Mouse (Mus musculus): ENCODE measurements around the gene Mllt6. TPM values are rescaled to one million over a fixed set of nuclear protein-coding genes. Genes with fewer than 3 reads are reported as not detected.
"Not testable (repeated sequence)": the region's sequence is repeated elsewhere in the genome, so short reads cannot be mapped to it uniquely, and the experiment has no call there.

Gene Mllt6
- total RNA-seq (2021), result 49.4 and 53.6 TPM in 2 replicates
- long read RNA-seq, partial matches to known transcripts, result 3 of 10 reads
- long read RNA-seq, other reads (novel, unspliced or antisense), result 7 of 10 reads

DNA sequence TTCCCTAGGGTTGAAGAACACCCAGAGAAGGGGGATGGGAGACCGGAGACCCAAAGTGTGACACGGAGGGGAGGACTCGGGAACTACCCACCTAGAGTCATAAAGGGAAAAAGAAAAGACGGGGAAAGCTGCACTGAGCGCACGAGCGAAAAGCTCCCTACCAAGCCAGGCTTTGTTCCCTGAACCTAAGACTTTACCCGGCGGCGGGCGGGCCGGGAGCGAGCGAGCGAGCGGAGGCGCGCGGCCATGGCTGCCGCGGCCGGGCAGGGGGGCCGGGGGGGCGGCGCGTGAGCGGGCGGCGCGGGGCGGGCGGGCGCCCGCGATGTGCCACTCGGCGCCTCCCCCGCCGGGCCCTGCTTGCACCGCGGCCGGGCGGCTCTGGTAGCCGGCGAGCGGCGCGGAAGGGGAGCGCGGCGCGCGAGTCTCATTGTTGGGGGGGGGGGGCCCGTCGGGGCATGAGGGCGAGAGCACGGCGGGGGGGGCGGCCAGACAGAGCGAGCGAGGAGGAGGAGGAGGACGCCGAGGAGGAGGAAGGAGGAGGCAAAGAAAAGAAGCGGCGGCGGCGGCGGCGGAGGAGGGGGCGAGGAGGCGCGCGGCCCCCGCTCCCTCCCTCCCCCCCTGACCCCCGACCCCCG lies at the start of gene Mllt6:
Gene Mllt6 (plus strand): TSS at position 522 of the 635 bp plus-strand sequence.
- DNase-seq, result peak; percentile 82

DNA sequence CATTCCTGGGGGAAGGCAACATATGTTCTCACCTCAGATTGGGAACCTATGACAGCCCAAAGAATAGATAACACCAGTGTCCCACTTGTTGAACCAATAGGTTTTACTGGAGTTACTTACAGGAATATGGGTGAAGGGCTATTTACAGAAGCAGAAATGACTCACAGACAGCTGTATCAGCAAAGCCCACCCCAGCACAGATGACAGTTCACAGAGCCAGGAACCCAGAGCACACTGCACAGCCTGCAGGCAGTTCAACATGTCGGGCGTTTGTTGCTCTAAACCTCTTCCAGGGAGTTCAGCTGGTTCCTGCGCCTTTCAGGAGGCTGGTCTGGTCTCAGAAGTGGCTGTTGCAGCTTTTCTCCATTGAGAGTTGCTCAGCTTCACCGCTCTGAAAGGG lies 47.9 kb upstream of the Mllt6 start:
- DNase-seq, result no peak

DNA sequence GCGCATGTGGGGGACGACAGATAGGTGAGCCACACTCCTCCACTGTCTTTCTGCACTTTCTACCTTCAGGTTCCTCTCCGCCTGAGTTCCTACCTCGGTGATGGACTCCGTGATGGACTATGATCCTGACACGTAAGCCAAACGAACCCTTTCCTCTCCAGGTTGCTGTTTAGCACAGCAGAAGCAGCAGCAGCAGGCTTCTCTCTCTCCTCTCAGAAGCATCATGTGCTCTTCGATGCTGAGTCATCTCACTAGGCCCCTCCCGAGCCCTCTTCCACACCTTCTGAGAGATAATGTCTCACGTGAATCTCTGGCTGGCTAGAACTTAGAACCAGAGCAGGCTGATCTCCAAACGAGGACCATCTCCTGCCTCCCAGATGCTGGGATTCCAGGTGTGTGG lies 44.8 kb upstream of the Mllt6 start:
- DNase-seq, result no peak

DNA sequence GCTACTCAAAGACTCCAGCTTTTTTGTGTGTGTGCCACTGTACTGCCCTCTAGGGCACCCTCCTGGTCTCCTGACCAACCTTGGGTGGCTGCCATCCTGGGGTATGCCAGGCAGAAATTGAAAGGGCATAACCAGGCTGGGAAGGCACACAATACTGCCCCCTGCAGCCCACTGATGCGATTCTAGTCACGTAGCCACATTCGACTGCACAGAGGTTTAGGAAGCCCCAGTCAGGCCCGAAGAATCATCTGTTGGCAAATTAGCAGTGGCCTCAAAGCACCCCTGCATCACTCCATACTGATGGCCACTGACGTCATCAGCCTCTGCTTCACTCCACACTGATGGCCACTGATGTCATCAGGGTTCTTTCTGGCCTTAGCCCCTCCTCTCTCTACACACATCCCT lies 43.8 kb upstream of the Mllt6 start:
- DNase-seq, result peak; percentile 78

DNA sequence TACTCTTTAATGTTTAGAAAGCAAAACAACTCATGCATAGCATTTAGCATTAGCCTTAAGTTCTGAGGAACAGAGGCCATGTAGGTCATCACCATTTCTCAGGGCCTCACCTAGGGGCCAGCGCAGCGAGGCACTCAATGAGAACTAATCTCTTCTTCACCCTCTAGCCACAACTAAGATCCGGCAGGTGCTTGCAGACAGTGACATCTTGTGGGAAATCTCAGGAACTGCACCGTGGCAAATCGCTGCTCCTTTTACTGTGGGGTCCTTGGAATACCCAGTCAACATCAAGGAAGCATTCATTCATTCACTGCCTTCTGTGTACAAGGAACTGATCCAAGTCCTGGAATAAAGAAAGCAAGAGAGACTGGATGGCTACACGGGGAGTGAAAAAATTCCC lies 40.8 kb upstream of the Mllt6 start:
- peak; percentile 44 for DNase-seq

DNA sequence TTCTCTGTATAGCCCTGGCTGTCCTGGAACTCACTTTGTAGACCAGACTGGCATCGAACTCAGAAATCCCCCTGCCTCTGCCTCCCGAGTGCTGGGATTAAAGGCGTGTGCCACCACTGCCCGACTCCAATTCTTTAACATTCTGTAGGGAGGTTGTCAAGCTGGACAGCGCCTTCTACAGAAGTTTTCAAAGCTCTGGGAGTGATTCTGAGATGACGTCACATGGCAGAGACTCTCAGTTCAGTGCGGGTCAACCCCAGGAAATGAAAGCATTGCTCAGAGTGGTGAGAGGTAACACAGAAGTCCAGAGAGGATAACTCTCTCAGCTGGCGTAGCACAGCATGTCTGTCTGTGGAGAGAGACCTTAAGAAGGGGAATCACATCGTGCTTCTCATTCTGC lies 40.0 kb upstream of the Mllt6 start:
- DNase-seq, result no peak

DNA sequence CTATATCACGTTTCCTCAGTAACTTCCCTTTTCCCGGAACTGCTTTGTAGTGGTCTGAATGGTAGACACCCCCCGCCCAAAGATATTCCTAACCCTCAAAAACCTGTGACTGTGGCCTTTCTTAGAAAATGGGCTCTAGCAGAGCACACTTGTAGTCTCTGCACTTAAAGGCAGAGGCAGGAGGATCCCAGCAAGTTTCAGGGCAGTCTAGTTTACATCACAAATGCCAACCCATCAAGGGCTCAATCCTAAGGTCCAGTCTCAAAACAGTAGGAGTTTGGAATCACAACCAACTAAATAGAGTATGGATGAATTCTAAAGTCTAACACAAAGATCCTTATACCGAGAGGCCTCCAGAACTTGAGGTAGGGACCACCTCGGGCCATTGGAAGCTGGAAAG lies 37.7 kb upstream of the Mllt6 start:
- DNase-seq, result no peak

DNA sequence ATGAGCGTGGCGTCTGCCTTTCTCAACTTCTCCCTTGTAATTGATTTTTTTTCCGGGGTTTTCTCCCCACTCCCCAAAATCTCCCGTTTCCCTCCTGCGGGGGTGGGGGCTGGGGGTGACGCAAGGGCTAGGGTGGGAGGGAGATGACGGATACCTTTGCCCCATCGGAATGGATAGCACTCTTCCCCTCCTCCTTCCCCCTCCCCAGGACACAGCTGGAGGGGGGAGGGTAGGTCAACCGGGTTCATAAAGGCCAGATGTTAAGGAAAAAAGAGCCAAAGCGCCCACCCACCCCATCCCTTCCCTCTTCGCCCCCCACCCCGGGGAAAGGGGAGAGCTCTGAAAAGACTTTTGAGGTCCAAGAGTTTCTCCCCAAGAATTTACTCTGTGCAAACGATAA lies 36.8 kb upstream of the Mllt6 start:
- no peak for DNase-seq

DNA sequence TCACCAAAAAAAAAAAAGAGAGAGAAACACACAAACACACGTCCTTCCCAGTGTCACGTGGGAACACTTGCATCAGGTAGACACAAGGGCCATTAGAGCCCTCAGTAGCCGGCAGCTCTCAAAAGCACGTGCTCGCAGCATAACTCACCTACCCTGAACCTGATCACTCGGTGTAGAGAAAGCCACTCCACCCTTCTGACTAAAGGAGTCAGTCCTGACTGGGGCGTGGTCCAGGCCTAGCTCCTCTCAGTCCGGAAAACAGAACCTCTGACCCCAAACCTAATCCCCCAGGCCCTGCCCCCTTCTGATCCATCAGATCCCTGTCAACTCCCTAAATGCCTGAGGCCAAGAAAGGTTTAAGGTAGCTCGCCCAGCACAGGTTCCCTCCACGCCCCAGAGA lies 36.4 kb upstream of the Mllt6 start:
- DNase-seq, result no peak

DNA sequence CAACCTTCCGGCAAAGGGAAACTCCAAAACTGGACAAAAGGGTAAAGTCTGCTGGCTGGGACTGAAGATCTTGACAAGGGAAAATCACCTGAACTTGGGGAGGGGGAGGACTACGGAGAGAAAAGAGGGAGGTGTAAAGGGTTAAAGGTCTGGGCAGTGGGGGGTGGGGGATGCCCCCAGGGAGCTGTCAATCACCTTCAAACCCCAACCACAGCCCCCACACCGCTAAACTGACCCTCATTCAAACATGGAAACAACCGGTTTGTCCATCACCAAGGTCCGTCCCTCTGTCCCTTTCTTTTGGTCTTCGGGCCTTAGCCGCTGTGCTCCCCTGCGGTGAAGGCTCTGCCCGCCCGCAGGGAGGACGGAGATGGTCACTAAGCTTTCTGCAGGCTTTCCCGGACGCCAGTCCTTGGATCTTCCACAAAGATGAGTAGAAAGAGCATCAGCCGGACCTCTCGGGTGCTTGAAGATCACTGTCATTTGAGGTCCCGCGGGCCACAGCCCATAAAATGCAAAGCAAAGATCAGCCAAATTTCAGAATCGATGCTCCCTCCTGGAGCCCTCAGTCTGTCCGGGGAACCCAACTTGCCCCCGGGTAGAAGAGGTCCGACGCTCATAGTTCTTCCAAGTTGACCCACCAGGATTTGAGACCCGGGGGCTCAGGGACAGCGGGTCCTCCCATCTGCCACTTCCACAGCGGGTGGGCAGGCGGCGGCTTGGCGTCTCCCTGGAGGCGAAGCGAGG lies 35.5 kb upstream of the Mllt6 start:
- no peak for DNase-seq

DNA sequence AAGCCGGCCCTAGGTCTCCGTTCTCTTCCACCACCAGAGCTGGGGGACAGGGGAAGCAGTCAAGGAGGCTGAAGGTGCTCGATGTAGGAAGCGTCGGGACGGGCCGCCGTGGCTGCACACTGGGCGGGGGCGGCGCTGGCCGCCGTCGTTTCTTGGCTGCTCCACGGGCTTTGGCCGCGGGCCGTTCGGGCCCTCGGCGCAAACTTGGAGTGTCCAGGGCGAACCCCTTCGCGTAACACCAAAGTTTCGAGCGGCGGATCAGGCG lies 35.0 kb upstream of the Mllt6 start:
- no peak for DNase-seq

DNA sequence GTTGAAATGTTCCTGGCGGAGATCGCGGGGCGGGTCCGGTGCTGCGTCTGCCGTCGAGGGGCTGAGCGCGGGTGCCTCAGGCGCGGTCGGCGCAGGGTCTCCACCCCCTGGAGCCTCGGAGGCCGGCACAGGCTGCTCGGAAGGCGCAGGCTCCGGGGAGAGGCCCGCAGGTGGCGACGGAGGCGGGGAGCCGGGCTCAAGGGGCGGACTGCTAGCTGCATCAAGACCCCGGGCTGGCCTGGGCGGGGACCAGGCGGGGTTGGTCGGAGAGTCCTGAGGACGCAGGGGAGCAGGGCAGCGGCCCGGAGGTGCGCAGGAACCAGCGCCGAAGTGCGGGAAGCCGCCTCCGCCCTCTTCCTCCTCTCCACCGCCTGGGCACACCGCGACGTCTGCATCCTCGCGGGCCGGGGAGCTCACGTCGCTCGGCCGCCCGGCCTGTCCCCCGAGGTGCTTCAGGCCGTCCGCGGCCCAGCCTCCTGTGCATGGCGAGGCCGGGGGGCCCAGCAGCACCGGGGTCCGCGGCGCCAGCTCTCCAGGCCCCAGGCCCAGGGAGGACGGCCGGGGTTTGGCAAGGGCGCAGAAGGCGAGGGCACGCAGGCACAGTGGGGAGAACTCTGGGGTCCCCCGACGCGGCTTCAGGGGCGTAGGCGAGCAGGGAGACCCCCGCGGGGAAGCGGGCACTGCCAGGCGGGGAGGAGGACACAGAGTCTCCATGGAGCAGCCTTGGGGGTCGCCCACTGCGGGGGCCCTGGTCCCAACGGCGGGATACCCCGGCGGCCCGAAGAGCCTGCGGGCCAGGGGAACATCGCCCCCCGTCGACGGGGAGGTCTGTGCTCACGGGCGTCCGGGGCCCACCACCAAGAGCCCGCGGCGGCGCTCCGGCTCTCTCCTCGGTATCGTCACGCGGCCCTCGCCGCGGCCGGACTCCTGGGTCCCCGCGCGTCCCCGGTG lies 34.4 kb upstream of the Mllt6 start:
- peak; percentile 23 for DNase-seq

DNA sequence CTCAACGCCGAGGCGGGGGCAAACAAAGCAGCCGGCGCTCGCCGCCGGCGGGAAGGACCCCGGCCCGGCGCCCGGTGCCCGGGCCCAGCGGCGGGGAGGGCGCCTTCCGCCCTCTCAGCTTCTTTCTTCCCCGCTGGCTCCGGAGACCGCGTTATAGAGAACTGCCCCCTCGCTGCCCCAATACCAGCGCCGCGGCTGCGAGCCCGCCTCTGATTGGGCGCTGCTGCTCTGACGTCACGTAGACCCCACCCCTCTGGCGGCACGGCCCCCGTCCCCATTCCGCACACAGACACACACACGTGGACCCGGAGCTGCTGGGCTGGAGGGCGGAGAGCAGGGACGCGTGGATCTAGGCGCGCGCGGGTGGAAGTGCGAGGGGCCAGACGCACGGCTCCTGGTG lies 33.6 kb upstream of the Mllt6 start, which contains the start of gene Epop:
Gene Epop (minus strand): TSS at position 127 of the 400 bp plus-strand sequence.
- peak; percentile 93 for DNase-seq

DNA sequence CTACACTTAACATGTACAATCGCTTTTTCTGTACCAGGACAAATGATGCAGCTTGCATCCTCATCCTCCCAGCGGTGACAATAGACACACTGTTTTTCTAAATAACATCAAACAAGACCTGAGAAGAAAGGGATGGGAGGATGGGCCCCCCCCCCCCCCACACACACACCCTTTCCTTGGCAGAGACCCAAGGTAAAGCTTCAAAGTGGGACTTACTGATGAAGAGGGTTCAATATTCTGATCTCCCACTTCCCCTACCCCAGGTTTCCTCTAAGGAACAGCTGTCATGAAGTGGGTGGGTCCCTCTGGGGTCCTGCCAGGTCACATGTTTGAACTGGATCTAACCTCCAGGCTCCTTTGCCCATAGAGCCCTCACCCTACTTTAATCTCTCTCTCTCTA lies 32.2 kb upstream of the Mllt6 start:
- DNase-seq, result no peak

DNA sequence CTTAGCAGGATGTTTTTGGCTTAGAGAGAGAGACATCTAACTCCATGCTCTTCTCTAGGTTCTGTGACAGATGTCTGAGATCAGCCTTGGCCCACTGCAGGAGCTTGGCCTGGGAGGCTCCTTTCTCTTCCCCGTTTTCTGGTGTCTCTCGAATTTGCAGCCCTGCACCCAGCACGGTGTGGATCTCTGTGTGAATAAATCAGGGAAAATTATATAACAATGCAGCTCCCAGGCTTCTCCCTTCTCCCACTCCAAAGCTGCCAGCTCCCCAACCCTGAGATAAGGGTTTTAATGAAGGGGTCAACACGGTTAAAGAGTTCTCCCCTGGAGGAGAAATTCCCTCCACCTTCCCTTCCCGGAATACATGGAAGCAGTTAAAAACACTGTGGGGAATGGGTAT lies 31.7 kb upstream of the Mllt6 start:
- DNase-seq, result no peak

DNA sequence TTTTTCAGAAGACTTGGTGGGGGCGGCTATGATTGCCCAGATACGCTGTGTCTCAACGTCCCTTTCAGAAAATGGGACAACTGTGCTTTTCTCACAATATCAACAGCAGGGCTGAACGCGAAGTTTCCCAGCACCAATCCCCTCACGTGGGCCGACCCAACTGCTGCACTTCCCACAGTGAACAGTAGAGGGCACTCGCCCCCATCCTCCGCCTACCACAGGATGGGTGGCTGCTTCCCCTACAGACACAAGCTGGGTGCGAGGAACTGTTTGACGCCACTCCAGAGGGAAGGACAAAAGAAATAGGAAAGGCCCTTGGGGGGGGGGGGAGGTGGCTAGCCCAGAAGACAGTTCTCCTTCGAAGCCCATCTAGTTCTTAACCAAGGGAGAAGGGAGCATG lies 31.3 kb upstream of the Mllt6 start:
- peak; percentile 80 for DNase-seq

DNA sequence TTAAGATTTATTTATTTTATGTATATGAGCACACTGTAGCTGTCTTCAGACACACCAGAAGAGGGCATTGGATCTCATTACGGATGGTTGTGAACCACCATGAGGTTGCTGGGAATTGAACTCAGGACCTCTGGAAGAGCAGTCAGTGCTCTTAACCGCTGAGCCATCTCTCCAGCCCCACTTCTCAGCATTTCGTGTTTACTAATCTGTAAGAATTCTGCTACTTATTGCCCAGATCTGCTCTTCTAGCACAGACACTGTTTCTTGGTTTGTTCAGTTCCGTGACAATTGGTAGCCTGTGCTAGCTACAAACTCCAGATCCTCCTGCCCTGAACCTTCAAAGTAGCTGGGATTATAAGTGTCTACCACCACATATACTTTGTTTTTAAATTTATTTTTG lies 30.8 kb upstream of the Mllt6 start:
- DNase-seq, result not testable (repeated sequence)

DNA sequence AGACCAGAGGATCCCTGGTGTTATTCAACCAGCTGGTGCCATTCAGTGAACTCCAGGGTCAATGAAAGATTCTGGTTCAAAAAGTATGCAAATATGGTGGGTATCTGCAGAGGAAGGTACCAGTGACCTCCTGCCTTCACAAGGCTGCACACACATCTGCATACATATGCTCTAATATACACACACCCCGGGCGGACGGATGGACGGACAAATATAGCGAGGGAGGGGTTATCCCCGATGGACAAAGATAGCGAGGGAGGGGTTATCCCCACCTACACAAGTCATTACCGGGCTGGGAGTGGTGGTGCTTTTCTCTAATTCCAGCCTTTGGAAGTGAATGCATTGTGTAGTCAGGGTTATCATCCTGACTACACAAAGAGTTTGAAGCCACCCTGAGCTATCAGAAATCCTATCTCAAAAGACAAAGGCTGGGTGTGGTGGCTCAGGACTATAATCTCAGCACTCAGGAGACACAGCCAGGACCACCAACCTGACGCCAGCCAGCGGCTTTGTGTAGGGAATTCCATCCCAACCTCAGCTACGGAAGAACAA lies 27.7 kb upstream of the Mllt6 start:
- DNase-seq, result no peak

DNA sequence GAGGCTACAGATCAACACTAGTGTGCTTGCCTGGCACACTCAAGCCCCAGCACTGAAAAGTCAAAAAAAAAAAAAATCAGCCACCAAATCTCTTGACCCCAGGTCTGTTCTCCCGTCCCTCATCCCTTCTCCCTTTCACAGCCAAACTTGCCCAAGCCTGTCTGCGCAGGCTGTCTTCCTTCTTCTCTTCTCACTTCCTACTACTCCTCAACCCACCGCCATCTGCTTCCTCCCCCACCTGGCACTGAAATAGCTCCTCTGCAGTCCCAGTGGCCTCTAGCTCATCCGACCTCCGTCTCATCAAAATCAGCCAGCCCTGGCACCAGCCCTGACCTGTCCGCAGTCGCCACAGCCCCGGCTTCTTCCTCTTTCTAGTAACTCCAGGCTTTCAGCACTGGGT lies 21.5 kb upstream of the Mllt6 start:
- no peak for DNase-seq

DNA sequence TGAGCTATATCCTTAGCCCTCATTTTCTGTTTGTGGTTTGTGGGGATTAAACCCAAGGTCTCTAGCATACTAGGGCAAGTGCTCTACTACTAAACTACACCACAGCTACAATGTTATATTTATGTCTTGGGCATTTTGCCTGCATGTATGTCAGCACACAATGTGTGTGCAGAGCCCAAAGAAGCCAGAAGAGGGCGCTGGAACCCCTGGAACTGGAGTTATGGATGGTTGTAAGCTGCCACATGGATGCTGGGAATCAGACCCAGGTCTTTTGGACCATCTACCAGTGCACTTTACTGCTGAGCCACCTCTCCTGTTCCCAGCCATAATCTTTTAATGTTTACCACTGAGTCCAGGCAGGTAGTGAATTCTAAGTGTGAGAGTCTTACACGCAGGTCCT lies 20.5 kb upstream of the Mllt6 start:
- no peak for DNase-seq

DNA sequence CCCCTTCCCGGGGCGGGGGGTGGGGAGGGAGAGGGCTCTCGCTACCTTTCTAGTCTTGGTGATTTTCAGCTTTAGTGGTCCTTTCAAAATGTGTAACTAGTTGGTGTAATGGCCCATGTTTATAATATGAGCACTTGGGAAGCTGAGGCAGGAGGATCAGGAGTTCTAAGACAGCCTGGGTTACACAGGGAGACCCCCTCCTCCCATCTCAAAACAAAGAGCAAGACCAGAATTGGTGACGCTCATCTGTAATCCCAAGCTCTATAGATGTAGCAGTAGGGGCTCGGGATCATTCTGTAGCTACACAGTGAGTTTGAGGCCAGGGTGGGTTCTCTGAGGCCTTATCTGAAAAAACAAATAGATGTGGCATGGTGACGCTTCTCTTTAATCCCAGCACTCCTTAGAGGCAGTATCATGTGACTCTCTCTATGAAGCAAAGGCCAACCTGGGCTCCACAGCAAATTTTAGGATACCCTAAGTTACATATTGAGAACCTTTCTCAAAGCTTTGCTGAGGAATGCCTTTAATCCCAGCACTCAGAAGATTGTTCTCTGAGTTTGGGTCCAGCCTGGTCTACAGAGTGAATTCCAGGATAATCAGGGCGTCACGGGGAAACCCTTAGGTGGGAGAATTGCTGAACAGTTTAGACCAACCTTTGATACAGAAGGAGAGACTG lies 19.7 kb upstream of the Mllt6 start:
- DNase-seq, result no peak

DNA sequence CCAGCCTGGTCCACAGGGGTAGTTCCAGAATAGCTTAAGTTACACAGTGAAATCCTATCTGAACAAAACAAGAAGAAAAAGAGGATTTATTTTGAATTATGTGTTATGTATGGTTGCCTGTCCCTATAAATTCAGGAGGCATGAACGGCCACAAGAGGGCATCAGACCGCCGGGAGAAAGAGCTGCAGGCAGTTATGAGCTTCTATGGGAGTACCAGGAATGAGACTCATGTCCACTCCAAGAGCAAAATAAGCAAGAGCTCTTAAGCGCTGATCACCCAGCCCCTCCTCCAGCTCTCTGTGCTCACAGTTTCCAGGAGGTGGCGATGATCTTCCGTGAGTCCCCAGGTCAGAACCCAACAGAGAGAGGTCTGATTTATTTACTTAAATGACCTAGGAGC lies 18.4 kb upstream of the Mllt6 start:
- peak; percentile 76 for DNase-seq

All from adrenal gland, postnatal 25 days (tissue).